Mouse (Mus musculus): Measurements from ENCODE around the gene Gm14862.

Gene Gm14862

DNA sequence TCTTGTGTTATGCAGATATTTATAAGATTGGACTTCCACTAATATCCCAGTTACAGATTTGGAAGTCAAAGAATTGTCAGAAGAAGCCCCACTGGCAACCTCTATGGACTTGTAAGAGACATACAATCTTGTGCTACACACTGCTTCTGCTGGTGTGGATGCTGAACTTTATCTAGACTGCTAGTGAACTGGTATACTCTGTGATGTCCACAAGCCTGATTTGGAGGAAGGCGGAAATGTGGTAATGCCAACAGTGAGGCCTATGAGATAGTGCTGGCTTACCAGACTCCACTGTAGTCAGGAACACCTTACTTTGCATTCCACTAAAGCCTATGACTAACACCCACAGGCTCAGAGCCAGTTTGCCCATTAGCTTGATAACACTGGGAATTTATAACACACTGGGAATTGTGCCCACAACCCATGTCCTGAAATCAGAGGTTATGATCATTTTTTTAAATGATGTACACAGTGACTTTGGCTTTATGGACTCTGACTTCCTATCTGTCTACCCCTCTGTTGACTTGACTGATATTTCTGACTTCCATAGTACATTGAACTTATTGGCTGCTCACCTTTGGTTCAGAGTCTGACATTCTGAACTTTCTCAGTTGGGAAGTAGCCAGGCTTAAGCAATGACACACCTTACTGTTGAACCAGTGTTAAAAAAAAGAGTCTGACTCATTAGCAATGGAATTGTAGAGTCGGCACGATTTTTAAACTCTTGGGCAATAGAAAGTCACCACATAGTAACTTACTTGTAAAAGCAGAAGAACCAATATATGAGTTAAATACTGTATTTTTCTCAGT, 34.1 kb downstream of the Gm14862 start:
- no peak for DNase-seq

DNA sequence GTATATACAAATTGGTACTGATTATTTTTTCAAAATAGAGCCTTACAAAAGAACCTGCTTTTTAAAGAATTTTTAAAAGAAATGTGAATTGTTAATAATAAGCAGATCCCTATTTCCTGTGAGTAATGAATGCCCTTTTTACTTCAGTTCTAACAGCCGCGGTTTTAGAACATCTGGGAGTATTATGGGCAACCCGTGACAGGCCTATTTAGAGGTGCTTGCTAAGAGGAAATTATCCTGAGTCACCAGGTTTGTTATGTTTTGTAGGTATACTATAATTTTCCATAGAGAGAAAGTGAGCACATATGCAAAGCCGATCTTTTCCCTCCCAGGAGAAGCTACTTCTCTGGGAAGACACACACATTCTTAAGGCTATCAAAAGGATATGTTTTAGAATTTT, 35.0 kb downstream of the Gm14862 start:
- DNase-seq = no peak

DNA sequence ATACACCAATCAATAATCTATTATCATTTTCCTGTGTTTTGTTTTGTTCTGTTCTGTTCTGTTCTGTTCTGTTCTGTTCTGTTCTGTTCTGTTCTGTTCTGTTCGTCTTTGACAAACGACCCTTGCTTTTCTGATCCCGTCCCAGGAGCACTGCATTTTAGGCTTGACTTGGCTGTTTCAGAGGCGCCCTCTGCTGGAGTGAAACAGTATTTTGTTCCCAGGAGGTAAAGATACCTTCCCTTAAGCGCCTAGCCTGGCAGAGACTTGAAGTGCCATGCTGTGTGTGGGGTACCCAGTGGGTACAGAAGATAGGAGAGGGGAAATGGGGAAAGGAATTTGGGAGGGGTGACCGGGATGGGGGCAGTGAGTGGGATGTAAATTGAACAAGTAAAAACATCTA, 35.5 kb downstream of the Gm14862 start:
- DNase-seq = peak in 1 of 2 experiments; percentile 4

DNA sequence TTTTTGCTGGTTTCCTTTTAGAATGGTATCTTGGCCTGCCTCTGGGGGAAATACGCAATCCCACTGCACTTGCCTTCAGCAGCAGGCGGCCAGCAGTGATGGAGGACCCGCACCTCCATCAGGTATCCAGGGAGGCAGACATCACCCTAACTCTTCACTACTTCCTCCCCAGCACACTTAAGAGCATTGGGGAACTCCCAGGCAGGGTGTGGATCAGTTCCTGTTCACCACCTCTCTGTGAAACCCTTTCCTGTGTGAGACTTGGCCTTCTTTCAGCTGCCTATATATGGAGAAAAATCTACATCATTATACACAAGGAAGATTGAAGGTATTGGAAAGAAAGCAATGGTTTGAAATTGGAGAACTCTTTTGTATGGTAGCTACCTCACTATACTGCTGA, 37.1 kb downstream of the Gm14862 start:
- DNase-seq = no peak

DNA sequence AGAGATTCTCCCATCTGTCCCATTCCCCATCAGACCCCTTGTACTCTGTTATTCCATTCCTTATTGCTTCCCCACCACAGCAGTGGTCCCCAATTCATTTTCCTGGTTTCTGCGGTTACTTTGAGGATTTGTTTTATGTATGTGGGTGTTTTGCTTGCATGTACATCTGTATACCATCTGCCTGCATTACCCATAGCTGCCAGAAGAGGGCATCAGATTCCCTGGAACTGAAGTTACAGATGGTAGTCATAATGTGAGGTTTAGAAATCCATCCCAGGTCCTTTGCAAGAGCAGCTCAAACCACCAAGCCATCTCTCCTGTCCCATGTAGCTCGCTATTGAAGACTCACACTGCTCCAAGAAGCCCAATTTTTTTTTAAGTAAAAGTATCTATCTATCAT, 40.5 kb downstream of the Gm14862 start:
- DNase-seq = no peak

DNA sequence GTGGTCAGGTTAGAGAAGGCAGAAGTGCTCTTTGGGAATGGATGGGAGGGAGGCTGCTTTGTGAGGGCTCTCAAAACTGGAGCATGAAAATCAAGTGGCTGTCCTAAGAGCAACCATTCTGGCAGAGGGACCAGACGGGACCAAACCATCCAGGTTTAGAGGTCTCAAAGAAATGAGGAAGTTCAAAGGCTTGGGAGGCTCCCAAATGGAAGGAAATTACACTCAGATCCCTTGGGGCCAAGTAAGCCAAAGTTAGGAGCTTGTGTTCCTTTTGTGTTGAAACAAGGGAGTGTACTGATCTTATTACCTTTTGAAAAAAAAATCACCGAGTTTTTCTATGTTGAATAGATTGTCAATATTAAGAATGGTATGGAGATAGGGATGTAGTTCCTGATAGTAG, 51.6 kb downstream of the Gm14862 start:
- DNase-seq = no peak

- no peak for DNase-seq
Measured at GRCm38 (mm10) chrX:9202781-9203405, 53.8 kb downstream of the Gm14862 start.

DNA sequence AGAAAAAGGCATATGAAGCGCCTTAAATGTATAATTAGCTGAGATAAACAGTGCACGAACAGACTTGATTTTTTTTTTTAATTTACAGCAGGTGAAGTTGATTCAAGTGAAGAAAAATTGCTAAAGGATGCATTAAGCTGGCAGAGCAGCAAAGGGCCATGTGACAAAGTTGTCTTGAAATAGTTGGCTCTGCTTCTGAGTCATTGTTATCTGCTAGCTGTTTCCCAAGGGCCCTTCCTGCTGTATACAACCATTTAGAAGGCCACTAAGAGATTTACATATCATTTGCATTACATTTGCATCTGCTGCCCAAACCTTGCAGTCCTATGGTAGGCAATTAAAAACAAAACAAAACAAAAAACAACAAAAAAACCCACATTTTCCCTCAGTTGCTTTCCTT, 54.7 kb downstream of the Gm14862 start:
- DNase-seq = no peak
